Mouse (Mus musculus) layer of hippocampus, adult 11-12 months (tissue): ENCODE results near the gene L1cam.

ENCODE experiments used
- DNase-seq: peaks from one replicate; pipeline ENCODE4 v3.0.0; 2022; ENCODE audit warnings: low spot score

The L1cam gene

GRCm38 (mm10) chrX:73877014-73877413 lies 18.9 kb downstream of the L1cam start:
- DNase-seq = no peak

GRCm38 (mm10) chrX:73875881-73876280 lies 20.0 kb downstream of the L1cam start:
- DNase-seq = no peak

GRCm38 (mm10) chrX:73871956-73872355 lies 23.9 kb downstream of the L1cam start:
- DNase-seq = no peak

- DNase-seq = no peak
Observed at GRCm38 (mm10) chrX:73871474-73871873, 24.4 kb downstream of the L1cam start.

GRCm38 (mm10) chrX:73869334-73869733 lies 26.6 kb downstream of the L1cam start:
- DNase-seq = no peak

- DNase-seq = no peak
Observed at GRCm38 (mm10) chrX:73867852-73868251, 28.1 kb downstream of the L1cam start.

- DNase-seq = no peak
Observed at GRCm38 (mm10) chrX:73867256-73867655, 28.6 kb downstream of the L1cam start.

GRCm38 (mm10) chrX:73864692-73865091 lies 31.2 kb downstream of the L1cam start:
- no peak for DNase-seq

- no peak for DNase-seq
Observed at GRCm38 (mm10) chrX:73855087-73855408, 40.9 kb downstream of the L1cam start.

- no peak for DNase-seq
Observed at GRCm38 (mm10) chrX:73854326-73855086, 41.4 kb downstream of the L1cam start.

- no peak for DNase-seq
Observed at GRCm38 (mm10) chrX:73836691-73837090, 59.2 kb downstream of the L1cam start.

GRCm38 (mm10) chrX:73835731-73836130 lies 60.2 kb downstream of the L1cam start:
- no peak for DNase-seq

- DNase-seq = peak; percentile 64
Observed at GRCm38 (mm10) chrX:73824185-73825151, 71.4 kb downstream of the L1cam start, which contains the start of gene Pdzd4. TSS of gene Pdzd4 (minus strand) at chrX:73824969.

GRCm38 (mm10) chrX:73823747-73824146 lies 72.2 kb downstream of the L1cam start:
- DNase-seq = no peak

- DNase-seq = no peak
Observed at GRCm38 (mm10) chrX:73816596-73817314, 79.2 kb downstream of the L1cam start.

GRCm38 (mm10) chrX:73815072-73815471 lies 80.8 kb downstream of the L1cam start:
- DNase-seq = no peak

GRCm38 (mm10) chrX:73805814-73806213 lies 90.1 kb downstream of the L1cam start:
- no peak for DNase-seq
